Mouse (Mus musculus) spleen, adult 18-20 months (tissue): ENCODE data around the gene Cyp2d10.
"Not testable (repeated sequence)": the region's sequence is repeated elsewhere in the genome, so short reads cannot be mapped to it uniquely, and the experiment has no call there.

ENCODE experiments used
- DNase-seq, 2 experiments: peaks; one replicate each; pipeline ENCODE4 v3.0.0; 2022; ENCODE audit warnings: mixed read lengths in 2 of 2

The Cyp2d10 gene

DNA sequence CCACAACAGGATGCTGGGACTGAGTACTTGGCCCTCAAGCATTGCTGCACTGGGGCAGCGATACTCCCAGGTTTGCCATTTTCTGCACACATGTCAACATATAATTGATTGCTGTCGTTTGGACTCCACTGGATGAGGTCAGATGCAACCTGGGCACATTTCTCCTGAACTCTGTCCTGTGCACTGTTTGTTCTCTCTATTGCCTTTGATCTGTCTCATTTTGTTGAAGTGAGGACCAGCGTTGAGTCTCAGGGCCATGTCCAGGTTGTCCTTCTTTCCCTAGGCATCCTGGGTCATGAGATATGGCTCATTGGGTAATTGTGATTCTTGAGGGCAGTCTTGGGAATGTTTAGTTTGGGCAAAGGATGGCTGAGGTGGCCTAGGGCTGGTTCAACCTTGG is 11.0 kb downstream of the Cyp2d10 start:
- not testable (repeated sequence) for DNase-seq

DNA sequence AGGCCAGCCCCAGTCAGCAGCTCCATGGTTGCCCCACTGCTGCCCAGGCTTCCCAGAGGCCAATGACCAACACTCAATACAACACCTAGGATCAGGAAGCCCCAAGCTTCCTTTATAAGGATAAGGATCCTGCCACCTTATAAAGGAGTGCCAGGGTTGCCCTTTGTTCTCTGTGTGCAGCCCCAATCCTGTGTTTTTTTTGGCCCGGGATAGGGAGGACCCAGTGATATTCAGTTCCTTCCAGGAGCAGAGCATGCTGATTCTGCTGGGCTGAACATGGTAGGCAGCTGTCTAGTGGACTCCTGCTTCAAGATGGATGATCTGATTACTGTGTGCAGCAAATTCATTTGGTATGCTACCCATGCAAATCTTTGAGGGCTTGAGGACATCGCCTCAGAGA is 13.1 kb downstream of the Cyp2d10 start, which contains the start of gene Cyp2d11:
Gene Cyp2d11, minus strand, starts transcription at position 101 of the 400 bp plus-strand sequence.
- DNase-seq = not testable (repeated sequence)

DNA sequence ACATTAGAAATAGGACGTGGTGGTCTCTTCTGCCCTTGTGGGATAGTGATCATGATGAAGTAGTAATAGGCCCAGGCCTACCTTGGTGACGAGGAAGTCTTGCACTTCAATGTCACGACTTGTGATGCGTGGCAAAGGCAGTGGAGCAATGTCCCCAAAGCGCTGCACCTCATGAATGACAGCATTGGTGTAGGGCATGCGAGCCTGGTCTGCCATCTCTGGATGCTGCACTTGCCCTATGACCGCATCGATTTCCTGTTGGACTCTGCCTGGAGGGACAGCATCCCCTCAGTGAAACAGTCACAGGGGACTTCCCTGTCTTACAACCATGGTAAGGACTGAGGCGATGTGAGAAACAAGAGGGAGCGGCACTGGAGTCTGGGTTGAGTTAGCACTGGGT is 17.1 kb downstream of the Cyp2d10 start:
- DNase-seq = not testable (repeated sequence)

DNA sequence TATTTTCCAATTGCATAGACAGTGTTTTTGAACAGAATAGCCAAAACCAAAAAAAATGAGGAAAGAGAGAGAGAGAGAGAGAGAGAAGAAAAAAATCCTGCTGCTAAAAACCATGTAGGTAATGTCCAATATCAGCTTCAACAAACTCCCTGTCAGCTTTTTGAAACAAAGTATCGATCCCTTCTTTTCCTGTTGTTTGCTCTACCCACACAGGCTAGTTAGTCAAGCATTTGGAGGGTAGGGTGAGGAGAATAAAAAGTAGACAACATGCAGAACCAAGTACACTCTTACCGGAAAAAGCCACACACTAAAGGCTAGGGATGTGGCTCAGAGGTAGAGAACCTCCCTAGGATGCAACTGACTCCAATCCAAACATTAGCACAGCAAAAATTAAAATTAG is 21.3 kb downstream of the Cyp2d10 start:
- no peak for DNase-seq

DNA sequence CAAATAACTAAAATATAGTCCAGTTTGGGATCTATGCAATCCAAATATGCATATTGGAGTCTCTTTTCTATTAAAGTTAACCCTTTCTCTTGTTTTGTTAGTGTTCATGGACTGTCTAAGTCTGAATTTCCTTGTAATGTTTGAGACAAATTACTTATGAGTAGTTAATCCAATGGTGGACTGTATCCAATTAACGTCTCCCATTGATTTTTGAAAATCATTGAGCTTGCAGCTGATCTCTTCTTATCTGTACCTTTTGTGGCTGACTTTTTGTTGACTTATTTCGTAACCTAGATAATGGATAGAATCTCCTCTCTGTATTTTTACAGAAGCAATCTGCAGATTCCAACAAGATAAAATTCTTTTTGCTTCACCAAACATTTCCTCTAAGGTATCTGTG is 24.6 kb downstream of the Cyp2d10 start:
- no peak for DNase-seq

DNA sequence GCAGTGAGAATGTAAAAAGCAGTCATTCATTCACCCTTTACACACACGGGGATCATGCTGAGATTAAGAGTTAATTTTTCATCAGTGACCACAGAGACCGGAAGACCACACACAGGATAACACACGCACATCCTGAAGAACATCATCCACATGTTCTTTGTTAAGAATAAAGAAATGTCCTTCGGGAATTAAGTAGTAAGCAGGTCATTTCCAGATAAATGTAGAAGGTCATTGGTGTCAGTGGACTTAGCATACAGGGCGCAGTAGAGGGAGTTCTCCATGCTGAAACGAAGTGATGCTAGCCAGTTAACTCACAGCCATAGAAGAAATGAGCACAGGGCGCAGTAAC is 26.3 kb downstream of the Cyp2d10 start:
- no peak for DNase-seq

DNA sequence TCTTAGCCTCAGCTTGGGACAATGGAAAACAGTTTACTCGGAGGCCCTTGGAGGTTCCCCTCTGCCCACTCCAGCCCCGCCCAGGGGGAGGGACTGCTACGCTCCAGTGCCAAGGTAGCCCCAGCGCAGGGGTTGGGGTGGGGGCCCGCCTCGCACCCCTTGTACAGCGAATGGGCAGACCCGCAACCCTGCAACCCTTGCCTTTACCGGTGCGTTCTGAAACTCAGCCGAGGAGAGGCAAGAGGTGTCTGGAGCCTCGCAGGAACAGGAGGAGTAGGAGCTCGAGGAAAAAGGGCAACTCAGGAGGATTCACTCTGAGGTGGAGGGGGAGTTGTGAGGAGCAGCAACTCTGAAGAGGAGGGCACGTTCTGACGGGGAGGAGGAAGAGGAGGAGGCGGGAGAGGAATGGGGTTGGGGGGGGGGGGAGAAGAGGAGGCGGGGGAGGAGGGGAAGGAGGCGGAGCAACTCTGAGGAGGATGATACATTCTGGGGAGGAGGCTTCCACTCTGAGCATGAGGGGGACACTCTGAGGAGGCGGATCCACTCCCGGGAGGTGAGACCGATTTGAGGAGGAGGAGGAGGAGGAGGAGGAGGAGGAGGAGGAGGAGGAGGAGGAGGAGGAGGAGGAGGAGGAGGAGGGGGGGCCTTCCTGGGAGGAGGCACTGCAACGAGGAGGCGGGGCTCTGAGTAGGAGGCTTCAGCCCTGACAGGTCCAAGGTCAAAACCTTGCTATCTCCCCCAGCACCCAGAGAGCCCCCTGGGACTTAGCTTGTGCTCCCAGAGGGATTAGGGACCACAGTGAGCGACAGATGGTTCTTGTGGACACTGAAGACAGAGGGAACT is 26.9 kb downstream of the Cyp2d10 start, which contains the start of gene Cyp2d22:
Gene Cyp2d22, minus strand, starts transcription at position 390 of the 843 bp plus-strand sequence.
- peak; percentile 41 to 60 for DNase-seq

DNA sequence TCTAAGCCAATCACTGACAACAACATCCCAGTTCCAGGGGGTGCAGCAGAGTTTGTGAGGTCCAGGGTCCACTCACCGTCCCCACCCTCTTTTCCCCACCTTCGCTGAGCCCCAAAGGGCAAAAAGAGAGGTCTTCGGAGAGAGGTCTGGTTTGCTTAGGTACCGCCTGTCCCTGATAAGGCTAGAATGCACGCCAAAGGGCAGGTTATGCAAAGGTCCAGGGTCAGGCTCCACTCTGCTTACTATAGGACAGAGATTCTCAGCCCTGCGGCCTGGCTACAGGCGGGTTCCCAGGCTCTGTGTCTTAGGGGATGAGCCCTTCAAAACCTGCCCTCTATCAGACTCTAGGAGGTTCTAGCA is 27.5 kb downstream of the Cyp2d10 start:
- no peak for DNase-seq

DNA sequence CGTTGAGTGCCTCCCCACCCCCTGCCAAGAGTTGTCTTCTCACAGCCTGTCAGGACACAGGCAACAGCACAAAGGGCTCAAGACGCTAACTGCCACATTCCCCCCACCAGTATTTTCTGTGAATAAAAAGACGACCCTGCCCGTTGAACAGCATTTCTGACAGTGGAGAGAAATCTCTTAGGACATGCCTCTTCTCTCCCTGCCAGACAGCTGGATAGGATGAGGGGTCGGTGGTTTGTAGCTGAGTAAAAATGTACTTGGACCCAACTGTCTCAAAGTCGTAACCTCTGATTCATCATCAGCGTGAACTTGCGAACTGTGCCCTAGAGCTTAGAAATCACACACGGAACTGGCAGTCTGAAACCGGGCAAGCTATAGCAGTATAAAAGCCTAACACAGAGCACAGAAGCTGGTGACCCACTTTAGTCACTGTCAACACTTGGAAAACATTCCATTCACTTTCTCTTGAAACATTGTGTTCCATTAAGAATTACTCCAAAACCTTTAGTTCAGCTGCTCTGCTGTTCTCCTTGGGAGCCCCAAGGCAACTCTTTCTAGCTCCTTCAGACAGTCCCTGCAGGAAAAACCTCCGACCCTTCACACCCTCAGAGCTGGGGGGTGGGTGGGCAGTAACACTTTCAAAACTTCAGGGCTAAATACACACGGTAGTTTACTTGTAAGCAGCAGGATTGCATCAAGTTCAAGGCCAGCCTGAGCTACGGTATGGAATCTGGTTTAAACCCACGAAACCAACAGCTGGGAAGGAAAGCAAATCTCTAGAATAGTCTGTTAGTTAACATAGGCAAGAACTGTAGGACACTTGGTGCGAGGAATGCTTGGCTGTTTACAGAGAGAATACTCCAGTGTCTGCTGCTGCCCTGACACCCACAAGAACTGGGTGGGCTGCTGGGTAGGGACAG is 28.5 kb downstream of the Cyp2d10 start:
- DNase-seq = no peak

DNA sequence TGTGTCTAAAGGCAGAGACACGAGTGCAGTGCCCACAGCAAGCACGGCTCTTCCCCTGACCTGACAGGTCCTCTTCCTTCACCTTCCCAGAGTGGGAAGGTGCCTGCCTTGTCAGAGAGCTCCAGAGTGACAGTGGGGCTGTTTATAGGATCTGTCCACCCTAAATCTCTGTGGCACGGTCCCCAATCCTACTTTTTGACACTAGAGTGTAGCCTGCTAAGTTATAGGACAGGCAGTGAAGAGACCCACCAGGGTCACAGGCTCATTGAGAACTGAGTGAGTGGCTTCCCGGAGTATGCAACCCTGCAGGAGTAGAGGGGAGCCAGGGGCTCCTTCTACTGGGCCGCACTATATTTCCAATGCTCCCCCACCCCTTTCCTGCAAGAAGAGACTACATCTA is 29.3 kb downstream of the Cyp2d10 start:
- no peak for DNase-seq

DNA sequence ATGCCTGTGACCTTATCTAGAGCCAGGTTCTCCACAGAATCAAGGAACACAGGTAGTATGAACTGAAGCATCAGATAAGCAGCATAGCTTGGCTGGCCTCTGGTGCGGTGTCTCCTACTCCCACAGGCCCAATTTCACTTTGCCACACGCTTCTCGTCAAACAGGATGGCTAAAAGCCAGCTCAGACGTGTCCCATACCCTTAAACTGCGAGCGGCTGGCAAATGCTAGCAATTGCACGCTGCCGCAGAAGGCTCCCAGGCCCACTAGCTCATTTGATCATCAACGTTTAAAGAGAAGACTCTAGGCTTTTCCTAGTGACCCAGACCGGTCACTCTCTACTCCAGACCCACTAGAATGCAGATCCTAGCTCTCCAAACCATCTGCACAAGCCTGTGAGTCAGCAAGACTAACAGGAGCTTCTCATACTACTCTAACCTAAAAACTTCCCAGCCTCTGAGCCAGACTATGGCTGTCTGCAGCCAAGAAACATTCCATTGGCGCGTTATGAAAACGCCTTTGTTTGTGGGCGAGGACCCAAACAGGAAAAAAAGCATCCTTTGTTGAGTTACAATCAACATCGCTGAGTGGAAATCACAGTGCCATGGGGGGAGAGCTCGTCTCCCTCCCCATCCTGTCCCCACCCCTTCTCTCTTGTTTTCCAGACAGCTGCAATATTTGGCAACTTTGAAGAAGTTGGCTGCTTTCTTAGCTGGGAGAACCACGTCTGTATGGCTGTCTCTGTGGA is 30.4 kb downstream of the Cyp2d10 start:
- no peak for DNase-seq

DNA sequence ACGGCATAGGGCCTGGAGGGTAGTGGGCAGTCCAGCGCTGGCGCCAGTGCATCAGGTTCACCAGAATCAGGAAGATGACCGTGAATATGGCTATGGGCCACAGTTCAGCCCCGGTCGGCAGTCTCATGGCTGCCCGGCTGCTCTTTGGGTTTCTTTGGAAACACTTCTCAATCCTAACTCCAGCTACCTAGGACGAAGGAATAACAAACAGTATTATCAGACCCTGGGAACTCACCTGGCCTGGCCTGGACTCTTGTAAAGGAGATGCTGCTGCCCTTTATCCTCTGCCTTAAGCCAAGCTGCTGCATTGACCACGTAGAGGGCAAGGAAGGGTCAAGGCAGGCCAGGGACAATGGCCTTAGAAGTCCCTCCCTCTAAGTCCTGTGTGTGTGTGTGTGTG is 31.1 kb downstream of the Cyp2d10 start:
- no peak for DNase-seq

DNA sequence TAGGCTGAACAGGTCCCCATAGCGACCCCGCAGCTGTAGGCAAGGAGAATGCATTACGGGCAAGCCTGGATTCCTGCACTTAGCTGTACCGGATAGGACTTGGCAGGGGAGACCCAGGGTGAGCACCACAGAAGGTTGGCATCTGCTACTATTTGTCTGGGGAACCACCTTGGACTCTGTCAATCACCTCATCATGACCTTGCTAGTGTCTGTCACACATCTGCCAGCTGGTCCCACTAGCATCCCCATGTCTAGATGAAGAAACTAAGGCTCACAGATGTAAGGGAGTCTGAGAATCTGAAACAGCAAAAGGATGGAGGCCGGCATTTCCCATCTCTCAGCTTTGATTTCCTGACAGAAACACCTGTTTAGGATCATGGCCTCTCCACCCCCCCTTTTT is 32.6 kb downstream of the Cyp2d10 start:
- no peak for DNase-seq

DNA sequence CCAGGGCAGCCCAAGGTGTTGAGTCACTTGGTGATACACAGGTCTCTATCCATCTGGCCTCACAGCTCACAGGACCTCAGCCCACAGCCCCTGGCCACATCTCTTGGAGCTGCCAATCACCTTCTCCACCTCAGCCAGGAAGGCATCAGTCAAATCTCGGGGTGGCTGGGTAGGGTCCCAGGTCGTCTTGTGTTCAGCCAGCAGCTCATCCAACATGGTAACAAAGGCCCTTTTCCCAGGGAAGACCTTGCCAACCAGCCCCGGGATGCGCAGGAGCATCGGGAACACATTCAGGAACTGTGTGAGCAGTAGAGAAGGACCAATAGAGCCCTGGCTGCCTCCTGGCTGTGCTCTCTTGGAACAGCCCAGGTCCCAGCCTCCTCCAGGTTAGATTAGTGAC is 34.0 kb downstream of the Cyp2d10 start:
- DNase-seq = no peak

DNA sequence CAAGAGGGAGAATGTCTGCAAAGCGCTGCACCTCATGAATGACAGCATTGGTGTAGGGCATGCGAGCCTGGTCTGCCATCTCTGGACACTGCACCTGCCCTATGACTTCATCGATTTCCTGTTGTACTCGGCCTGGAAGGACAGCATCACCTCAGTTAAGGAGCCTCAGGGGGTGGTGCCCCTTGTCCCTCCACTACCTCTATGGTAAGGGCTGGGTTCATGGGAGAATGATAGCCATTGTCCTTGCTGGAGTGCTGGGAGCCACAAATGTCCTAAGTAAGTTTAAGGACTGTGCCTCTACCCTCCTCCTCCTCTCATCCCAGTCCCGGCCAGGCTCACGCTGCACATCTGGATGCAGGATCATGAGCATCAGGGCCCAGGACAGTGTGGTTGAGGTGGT is 34.5 kb downstream of the Cyp2d10 start:
- no peak for DNase-seq

DNA sequence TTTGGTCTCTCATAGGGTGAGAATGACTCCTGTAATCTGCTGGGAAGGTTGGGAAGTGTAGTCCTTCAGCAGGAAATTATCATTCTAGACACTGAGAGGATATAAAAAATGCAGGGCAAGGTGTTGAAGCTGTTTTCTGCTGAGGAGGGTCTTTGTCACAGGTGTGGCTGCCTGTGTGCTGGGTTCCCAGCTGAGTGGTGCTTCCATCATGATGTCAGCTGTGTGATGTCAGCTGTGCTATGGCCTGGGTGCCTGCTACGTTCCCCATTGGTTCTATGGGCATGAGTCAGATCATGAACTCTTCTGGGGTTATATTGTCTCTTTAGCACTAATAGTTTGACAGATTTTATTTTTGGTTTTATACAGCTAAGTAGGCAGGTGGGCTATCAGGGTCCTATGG is 38.1 kb downstream of the Cyp2d10 start:
- DNase-seq = no peak

DNA sequence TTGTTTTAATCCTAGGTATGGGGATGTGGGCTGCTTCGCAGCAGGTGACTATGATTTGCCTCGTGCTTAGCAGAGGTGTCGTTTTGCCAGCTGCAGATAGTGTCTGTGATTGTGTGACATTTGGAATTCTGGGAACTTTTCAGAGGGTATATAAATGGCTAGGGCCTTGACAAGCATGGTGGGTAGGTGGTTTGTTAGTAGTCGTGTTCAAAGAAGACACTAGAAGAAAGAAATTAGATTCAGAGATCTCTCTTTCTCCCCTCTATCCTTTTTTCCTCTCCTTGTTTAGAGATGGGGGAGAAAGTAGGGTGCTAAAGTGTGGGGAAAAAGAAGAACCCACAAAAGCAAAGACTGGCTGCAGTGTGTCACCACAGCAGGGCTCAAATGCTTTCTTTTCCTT is 38.8 kb downstream of the Cyp2d10 start:
- DNase-seq = no peak

DNA sequence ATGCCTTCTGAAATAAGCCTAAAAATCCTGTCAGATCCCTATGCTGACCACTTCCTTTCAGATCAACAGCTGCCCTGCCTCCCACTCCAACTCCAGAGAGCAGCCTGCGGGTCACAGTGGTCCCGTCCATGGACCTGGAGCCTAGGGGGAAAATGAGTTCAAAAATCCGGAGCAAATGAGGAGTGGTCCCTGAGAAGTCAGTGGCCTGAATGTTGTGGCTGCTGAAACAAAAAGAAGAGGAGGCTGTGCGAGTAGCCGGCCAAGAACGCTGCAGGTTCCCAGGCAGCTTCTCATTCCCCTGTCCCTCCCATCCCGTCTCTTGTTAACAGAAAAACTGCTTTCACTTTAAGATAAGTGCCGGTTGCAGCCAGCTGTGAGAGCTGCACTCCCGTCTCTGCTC is 42.4 kb downstream of the Cyp2d10 start:
- not testable (repeated sequence) for DNase-seq

DNA sequence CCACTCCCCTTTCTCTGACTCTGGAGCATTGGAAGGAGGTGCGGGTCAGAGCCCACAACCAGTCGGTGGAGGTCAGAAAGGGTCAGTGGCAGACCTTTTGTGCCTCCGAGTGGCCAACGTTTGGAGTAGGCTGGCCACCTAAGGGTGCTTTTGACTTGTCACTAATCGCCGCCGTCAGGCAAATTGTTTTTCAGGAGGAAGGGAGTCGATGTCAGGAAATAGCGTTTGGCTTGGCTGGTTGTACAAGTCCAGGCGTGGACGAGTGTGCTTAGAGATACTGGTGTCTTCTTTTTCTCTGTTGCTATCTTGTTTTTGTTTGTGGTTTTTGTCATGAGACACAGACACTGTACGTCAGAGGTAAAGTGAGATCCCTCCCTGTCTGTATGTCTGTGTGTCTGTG is 43.2 kb downstream of the Cyp2d10 start:
- not testable (repeated sequence) for DNase-seq

DNA sequence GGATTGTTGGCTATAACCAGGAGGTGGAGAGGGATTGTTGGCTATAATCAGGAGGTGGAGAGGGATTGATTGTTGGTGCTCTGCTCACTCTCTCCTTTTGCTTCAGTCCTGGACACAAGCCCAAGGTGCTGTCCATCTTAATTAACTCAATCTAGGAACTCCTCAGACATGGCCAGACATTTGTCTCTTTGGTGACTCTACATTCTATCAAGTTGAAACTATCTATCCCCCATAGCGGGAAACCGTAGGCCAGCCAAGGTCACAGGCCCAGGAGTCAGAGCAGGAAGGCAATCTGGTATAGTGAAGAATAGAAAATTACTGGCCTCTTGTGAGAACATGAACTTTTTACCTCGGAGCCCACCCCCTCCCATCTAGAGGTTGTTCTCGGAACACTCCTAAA is 44.8 kb downstream of the Cyp2d10 start:
- no peak for DNase-seq

DNA sequence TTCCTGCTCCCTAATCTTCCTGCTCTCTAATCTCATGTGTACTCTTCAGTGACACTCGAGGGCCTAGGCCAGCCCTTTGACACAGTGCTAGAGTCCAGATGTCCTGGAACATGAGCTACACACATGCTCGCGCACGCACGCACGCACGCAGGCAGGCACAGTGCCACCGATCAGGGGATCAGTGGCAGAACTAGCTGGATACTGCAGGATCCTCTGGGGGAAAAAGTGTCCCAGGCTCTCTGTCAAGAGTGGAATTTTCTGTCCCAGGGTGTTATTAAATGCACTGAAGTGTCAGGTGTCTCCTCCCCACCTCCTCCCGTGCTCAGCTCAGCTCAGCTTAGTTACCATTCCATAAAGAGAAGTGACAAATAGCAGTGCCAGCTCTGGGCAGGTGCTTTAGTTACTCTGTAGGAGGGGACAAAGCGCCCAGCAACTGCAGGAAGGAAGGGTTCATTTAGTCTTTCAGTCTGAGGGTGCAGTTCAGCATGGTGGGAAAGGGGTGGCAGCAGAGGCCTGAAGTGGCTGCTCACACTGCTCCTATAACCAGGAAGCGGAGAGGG is 45.5 kb downstream of the Cyp2d10 start:
- no peak for DNase-seq

DNA sequence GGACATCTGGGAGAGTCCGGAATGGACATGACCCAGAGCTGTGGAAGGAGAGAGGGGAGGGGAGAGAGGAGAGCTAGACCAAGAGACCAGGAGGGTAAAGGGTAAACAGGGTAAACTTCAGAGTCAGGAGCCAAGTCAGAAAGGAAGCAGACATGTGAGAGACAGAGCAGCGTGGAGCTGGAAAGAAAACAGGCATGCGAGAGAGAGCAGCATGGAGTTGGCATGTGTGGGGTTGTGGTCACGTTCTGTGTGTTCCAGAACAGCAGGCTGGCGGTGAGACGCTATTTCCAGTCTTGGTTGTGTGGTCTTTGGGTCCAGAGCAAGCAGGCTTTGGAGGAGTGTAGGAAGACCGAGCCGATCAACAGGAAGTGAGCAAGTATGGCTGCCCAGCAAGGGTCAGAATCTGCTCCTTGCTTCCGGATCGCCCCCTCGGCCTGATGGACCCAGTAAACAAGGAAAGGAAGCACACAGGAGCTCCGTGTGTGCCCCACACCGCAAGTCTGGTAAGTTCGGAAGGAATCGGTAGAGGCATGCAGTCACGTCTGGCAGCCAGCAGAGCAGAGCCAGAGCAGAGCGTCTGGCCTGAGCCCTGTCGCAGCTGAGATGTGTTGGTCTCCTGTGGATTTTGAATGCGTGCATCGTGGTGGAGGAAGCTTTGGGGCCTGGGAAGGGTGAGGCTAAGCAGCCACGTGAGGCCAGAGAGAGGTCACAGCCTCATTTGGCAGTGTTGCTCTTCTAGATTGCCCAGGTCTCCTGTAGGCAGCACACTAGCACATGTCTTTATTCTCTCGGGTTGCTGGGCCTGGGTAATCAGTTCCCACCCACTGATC is 48.3 kb downstream of the Cyp2d10 start:
- no peak for DNase-seq
